Mouse (Mus musculus) lung, embryonic 15.5 days (tissue): ENCODE results near the gene Pdxp. TPM values are rescaled to one million over a fixed set of nuclear protein-coding genes. Genes with fewer than 3 reads are reported as not detected.
"Not testable (repeated sequence)": the region's sequence is repeated elsewhere in the genome, so short reads cannot be mapped to it uniquely, and the experiment has no call there.

Source experiments
- ATAC-seq: fragments of 200-750 bp; cut with Nextera tagmentation; 2 replicates; pipeline ENCODE4 v1.8.0; 2017; ENCODE audit warnings: moderate number of reproducible peaks, borderline replicate concordance; ENCODE audit not compliant: low FRiP score, low TSS enrichment; ENCODE audit errors: extremely low read depth
- H3K27ac ChIP-seq: fragments of 300-500 bp; sonication (generic); 2 replicates; pipeline ENCODE4 v1.5.1; 2015; ENCODE audit warnings: moderate library complexity, mild to moderate bottlenecking, inconsistent platforms
- H3K27me3 ChIP-seq: fragments of 300-500 bp; sonication (generic); 2 replicates; pipeline ENCODE4 v1.6.1; 2015; ENCODE audit warnings: inconsistent platforms
- H3K36me3 ChIP-seq: fragments of 300-500 bp; sonication (generic); 2 replicates; pipeline ENCODE4 v1.6.1; 2015; ENCODE audit warnings: inconsistent platforms
- H3K4me1 ChIP-seq: fragments of 300-500 bp; sonication (generic); 2 replicates; pipeline ENCODE4 v1.6.1; 2015; ENCODE audit warnings: inconsistent platforms
- H3K4me2 ChIP-seq: fragments of 300-500 bp; sonication (generic); 2 replicates; pipeline ENCODE4 v1.6.1; 2015; ENCODE audit warnings: inconsistent platforms, mild to moderate bottlenecking, moderate library complexity
- H3K4me3 ChIP-seq: fragments of 300-500 bp; sonication (generic); 2 replicates; pipeline ENCODE4 v1.5.1; 2015; ENCODE audit warnings: mild to moderate bottlenecking, inconsistent platforms
- H3K9ac ChIP-seq: fragments of 300-500 bp; sonication (generic); 2 replicates; pipeline ENCODE4 v1.6.1; 2015; ENCODE audit warnings: inconsistent platforms
- H3K9me3 ChIP-seq: fragments of 300-500 bp; sonication (generic); 2 replicates; pipeline ENCODE4 v1.6.1; 2016; ENCODE audit warnings: inconsistent platforms
- WGBS: fragments of 180-500 bp; shearing (Covaris S2); methylation state at CpG from one replicate; pipeline ENCODE4 v1.1.7; 2015; 5-methylcytosine and 5-hydroxymethylcytosine counted together
- polyA plus RNA-seq: library from polyadenylated mRNA; unstranded; fragments of >200 nt; fragmentation: Nextera tagmentation; extraction: Ambion mirVana; gene quantifications from 2 replicates; pipeline ENCODE4 v1.2.1, GENCODE M21; 2015

Gene Pdxp
- polyA plus RNA-seq, 1 experiment from 2014 or later = 13.3 TPM

GRCm38 (mm10) chr15:78878792-78879516 lies 34.8 kb upstream of the Pdxp start:
- 0 out of 2 replicates have a peak overlapping the region, but pooled peaks have one; percentile 70 for H3K4me3 ChIP-seq

GRCm38 (mm10) chr15:78880432-78880831 lies 33.3 kb upstream of the Pdxp start:
- ATAC-seq = no peak
- Histone ChIP-seq H3K9ac (no peak overlapping the region), H3K27me3 (no peaks in the 10 kb centered on the region), H3K4me2 (no peak overlapping the region), H3K9me3 (no peaks in the 10 kb centered on the region), H3K4me1 (peaks cover 36% of the 10 kb centered on the region), H3K27ac (no peak overlapping the region), H3K4me3 (no peak overlapping the region), H3K36me3 (peaks cover 54% of the 10 kb centered on the region)
- WGBS = 89% methylated on average over 8 of the region's 8 CpGs

More at GRCm38 (mm10) chr15:78878792-78879516, 34.8 kb upstream of the Pdxp start:
- H3K27me3 ChIP-seq, H3K9me3 ChIP-seq, ATAC-seq: not testable (repeated sequence)
- Histone ChIP-seq H3K4me1 (peaks cover 49% of the 10 kb centered on the region), H3K9ac (peak overlapping the region; percentile 13; the same call in 1 of the 2 replicates), H3K36me3 (peaks cover 41% of the 10 kb centered on the region), H3K27ac (peak overlapping the region; percentile 99), H3K4me2 (peak overlapping the region; percentile 89)
- 19% methylated on average over 7 of the region's 7 CpGs for WGBS

- no peak overlapping the region for H3K27ac ChIP-seq
- H3K9ac ChIP-seq = no peak overlapping the region
- H3K9me3 ChIP-seq = no peaks in the 10 kb centered on the region
- H3K27me3 ChIP-seq = no peaks in the 10 kb centered on the region
- H3K4me3 ChIP-seq = no peak overlapping the region
- peaks cover 68% of the 10 kb centered on the region for H3K36me3 ChIP-seq
- H3K4me2 ChIP-seq = no peak overlapping the region
- H3K4me1 ChIP-seq = peaks cover 25% of the 10 kb centered on the region
- WGBS = 84% methylated on average over 3 of the region's 3 CpGs
- ATAC-seq = no peak
These were observed 31.9 kb upstream of the Pdxp start for GRCm38 (mm10) chr15:78881828-78882227.

GRCm38 (mm10) chr15:78889401-78889853 lies 24.3 kb upstream of the Pdxp start:
- H3K4me3 ChIP-seq = no peak overlapping the region; the same call in 1 of the 2 replicates
- H3K27ac ChIP-seq = peak overlapping the region; percentile 81
- WGBS = 24% methylated on average over 13 of the region's 13 CpGs
- no peaks in the 10 kb centered on the region for H3K27me3 ChIP-seq
- ATAC-seq = peak; percentile 44; the same call in 1 of the 2 replicates
- peak overlapping the region; percentile 7; the same call in 1 of the 2 replicates for H3K9ac ChIP-seq
- H3K4me2 ChIP-seq = peak overlapping the region; percentile 18; the same call in 1 of the 2 replicates
- H3K36me3 ChIP-seq = peaks cover 81% of the 10 kb centered on the region
- no peaks in the 10 kb centered on the region for H3K9me3 ChIP-seq
- peaks cover 25% of the 10 kb centered on the region for H3K4me1 ChIP-seq

GRCm38 (mm10) chr15:78892440-78892839 lies 21.3 kb upstream of the Pdxp start:
- Histone ChIP-seq H3K9ac (peak overlapping the region; percentile 2; the same call in 1 of the 2 replicates), H3K27ac (no peak overlapping the region), H3K4me2 (no peak overlapping the region), H3K36me3 (peaks cover 52% of the 10 kb centered on the region), H3K9me3 (no peaks in the 10 kb centered on the region), H3K4me1 (peaks cover 38% of the 10 kb centered on the region), H3K27me3 (no peaks in the 10 kb centered on the region), H3K4me3 (no peak overlapping the region)
- ATAC-seq = no peak
- WGBS = 59% methylated on average over 7 of the region's 7 CpGs

GRCm38 (mm10) chr15:78894726-78895125 lies 19.0 kb upstream of the Pdxp start:
- Histone ChIP-seq H3K27ac (peak overlapping the region; percentile 8; the same call in 1 of the 2 replicates), H3K4me1 (peaks cover 43% of the 10 kb centered on the region), H3K27me3 (no peaks in the 10 kb centered on the region), H3K4me2 (no peak overlapping the region), H3K4me3 (no peak overlapping the region), H3K9ac (no peak overlapping the region), H3K36me3 (peaks cover 39% of the 10 kb centered on the region), H3K9me3 (no peaks in the 10 kb centered on the region)
- WGBS = 67% methylated on average over 13 of the region's 13 CpGs
- no peak for ATAC-seq

GRCm38 (mm10) chr15:78895741-78896140 lies 18.0 kb upstream of the Pdxp start:
- Histone ChIP-seq H3K36me3 (peaks cover 32% of the 10 kb centered on the region), H3K9me3 (no peaks in the 10 kb centered on the region), H3K27me3 (no peaks in the 10 kb centered on the region), H3K27ac (no peak overlapping the region), H3K4me1 (peaks cover 48% of the 10 kb centered on the region), H3K9ac (no peak overlapping the region), H3K4me3 (no peak overlapping the region), H3K4me2 (no peak overlapping the region)
- ATAC-seq = no peak
- 83% methylated on average over 2 of the region's 2 CpGs for WGBS

GRCm38 (mm10) chr15:78896149-78896548 lies 17.6 kb upstream of the Pdxp start:
- H3K36me3 ChIP-seq = peaks cover 28% of the 10 kb centered on the region
- no peak for ATAC-seq
- no peak overlapping the region for H3K4me2 ChIP-seq
- H3K27me3 ChIP-seq = no peaks in the 10 kb centered on the region
- no peak overlapping the region for H3K9ac ChIP-seq
- no peaks in the 10 kb centered on the region for H3K9me3 ChIP-seq
- peaks cover 52% of the 10 kb centered on the region for H3K4me1 ChIP-seq
- WGBS = 82% methylated on average over 3 of the region's 3 CpGs
- H3K4me3 ChIP-seq = no peak overlapping the region
- H3K27ac ChIP-seq = no peak overlapping the region

- Histone ChIP-seq H3K4me2 (no peak overlapping the region), H3K4me3 (no peak overlapping the region), H3K9ac (no peak overlapping the region), H3K36me3 (peaks cover 15% of the 10 kb centered on the region), H3K27me3 (no peaks in the 10 kb centered on the region), H3K9me3 (no peaks in the 10 kb centered on the region), H3K27ac (no peak overlapping the region), H3K4me1 (peaks cover 62% of the 10 kb centered on the region)
- WGBS = 84% methylated on average over 4 of the region's 4 CpGs
- no peak for ATAC-seq
These were observed 16.2 kb upstream of the Pdxp start for GRCm38 (mm10) chr15:78897488-78897887.

- H3K4me2 ChIP-seq = peak overlapping the region; percentile 90
- ATAC-seq = no peak
- peak overlapping the region; percentile 72 for H3K27ac ChIP-seq
- no peaks in the 10 kb centered on the region for H3K9me3 ChIP-seq
- peaks cover 15% of the 10 kb centered on the region for H3K36me3 ChIP-seq
- H3K4me3 ChIP-seq = peak overlapping the region; percentile 86
- 40% methylated on average over 6 of the region's 6 CpGs for WGBS
- no peaks in the 10 kb centered on the region for H3K27me3 ChIP-seq
- peaks cover 61% of the 10 kb centered on the region for H3K4me1 ChIP-seq
- peak overlapping the region; percentile 87; the same call in 1 of the 2 replicates for H3K9ac ChIP-seq
These were observed 15.2 kb upstream of the Pdxp start for GRCm38 (mm10) chr15:78898507-78899001.

GRCm38 (mm10) chr15:78899409-78899739 lies 14.3 kb upstream of the Pdxp start, which contains the start of gene Gm49510:
TSS of gene Gm49510 (plus strand) at chr15:78899667.
- H3K4me2 ChIP-seq = peak within 1 kb of the TSS; percentile 90
- no peak for ATAC-seq
- H3K4me1 ChIP-seq = peaks cover 54% of the 10 kb centered on the region
- peak within 1 kb of the TSS; percentile 74 for H3K27ac ChIP-seq
- peak within 1 kb of the TSS; percentile 87 for H3K9ac ChIP-seq
- WGBS = 4% methylated on average over 20 of the region's 20 CpGs
- H3K36me3 ChIP-seq = peaks cover 18% of the 10 kb centered on the region; the same call in 1 of the 2 replicates
- no peaks in the 10 kb centered on the region for H3K9me3 ChIP-seq
- H3K27me3 ChIP-seq = no peaks in the 10 kb centered on the region
- peak within 1 kb of the TSS; percentile 86 for H3K4me3 ChIP-seq
